Mouse (Mus musculus): ENCODE data around the gene Jam3.
"Not testable (repeated sequence)": the region's sequence is repeated elsewhere in the genome, so short reads cannot be mapped to it uniquely, and the experiment has no call there.

Jam3 gene

DNA sequence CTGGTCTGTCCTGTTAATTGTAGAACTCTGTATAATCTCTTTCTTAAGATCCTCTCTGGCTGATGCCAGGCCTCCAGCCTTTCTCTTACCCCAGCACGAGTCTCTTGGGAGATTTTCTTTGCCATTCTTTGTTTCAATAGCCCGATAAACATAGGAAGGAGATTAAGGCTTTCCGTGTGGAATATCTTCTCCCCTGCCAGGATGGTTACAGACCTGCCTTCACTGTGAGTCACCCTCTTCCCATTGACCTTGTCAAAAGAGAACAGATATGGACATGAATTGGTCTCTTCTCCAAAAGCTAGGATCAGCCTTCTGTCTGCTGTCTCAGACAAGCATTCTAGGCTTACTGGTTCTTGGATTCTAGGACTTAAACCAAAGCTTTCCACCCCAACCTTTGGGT, 15.5 kb upstream of the Jam3 start:
- DNase-seq (ENCODE audit: low read depth, low spot score): no peak

GRCm38 (mm10) chr9:27166981-27167380, 11.8 kb upstream of the Jam3 start:
- DNase-seq (ENCODE audit: low read depth, low spot score): no peak

DNA sequence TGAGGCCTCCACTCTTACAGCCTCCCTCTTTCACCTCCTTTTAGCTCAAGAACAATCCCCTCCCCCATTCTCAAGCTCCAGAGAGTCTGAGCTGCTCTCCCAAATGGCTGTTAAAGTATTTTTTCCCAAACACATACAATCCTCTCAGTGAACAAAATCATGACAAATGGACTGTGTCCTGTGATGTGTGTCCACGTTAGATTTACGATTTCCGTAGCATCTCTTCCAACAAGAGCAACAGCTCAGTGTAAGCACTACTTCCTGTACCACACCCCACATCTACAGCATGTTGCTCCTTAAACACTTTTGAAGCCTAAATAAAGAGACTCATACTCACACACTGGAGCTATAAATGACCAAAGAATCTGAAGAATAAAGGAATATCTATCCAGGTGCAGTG, 10.4 kb upstream of the Jam3 start:
- no peak for DNase-seq (ENCODE audit: low read depth, low spot score)

- DNase-seq (ENCODE audit: low read depth, low spot score): no peak
These were observed 9.7 kb upstream of the Jam3 start for GRCm38 (mm10) chr9:27164957-27165356.

DNA sequence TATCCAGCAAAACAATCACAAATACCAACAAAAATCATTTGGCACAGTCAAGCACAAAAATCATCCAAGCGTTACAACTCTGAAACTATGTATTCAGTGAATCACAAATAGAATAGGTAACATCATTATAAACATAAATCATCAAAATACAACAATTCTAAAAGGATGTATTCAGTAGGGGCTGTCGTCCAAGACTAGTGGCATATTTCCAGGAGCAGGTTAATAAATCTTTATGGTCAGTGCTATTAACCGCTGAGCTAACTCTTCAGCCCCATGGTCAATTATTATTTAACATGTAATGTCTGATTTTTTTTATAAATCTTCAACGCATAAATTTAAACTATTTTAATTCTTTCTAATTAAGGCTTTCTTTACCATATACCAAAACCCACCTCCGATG, 8.4 kb upstream of the Jam3 start:
- not testable (repeated sequence) for DNase-seq (ENCODE audit: low read depth, low spot score)

DNA sequence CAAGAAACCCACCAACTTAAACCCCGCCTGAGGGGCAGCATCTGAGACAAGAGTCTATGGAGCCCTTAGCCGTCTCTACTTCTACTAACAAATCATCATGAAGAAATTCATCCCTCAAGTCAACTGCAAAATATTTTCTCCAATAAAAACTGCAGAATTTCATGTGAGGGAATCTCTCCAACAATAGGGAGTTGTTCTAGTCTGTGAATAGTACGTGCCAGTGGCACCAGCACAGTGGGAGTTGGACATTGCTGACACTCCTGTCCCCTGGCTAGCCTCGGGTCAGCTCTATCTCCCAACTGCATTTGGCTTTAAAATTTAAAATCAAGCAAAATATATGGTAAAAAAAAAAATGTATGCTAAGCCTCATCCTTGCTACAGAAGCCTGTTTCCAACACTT, 1.4 kb downstream of the Jam3 start:
- DNase-seq (ENCODE audit: low read depth, low spot score): no peak

- no peak for DNase-seq (ENCODE audit: low read depth, low spot score)
These were observed 5.4 kb downstream of the Jam3 start for GRCm38 (mm10) chr9:27149836-27150235.

- no peak for DNase-seq (ENCODE audit: low read depth, low spot score)
These were observed 6.4 kb downstream of the Jam3 start for GRCm38 (mm10) chr9:27148631-27149471.

- no peak for DNase-seq (ENCODE audit: low read depth, low spot score)
These were observed 7.3 kb downstream of the Jam3 start for GRCm38 (mm10) chr9:27147946-27148345.

- no peak for DNase-seq (ENCODE audit: low read depth, low spot score)
These were observed 8.4 kb downstream of the Jam3 start for GRCm38 (mm10) chr9:27146826-27147225.

GRCm38 (mm10) chr9:27144996-27145395, 10.2 kb downstream of the Jam3 start:
- DNase-seq (ENCODE audit: low read depth, low spot score): no peak

- no peak for DNase-seq (ENCODE audit: low read depth, low spot score)
These were observed 10.9 kb downstream of the Jam3 start for GRCm38 (mm10) chr9:27144271-27144840.

GRCm38 (mm10) chr9:27140432-27141065, 14.7 kb downstream of the Jam3 start:
- DNase-seq (ENCODE audit: low read depth, low spot score): no peak

DNA sequence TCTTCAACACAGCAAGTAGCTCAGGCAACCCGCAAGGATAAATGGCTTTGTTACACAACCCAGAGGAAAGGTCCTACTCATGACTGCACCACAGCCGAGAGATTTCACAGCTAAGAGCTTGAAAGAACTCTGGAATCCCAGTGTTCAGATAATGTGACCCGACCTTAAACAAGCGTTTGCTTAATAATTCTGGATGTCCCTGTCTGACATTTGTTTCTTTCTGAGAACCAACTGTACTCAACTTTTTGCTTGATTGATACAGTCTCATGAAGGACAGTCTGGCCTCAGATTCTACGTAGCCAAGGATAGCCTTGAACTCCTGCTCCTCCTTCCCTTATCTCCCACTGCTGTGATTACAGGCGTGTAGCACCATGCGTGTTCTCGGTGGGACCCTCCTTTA, 18.6 kb downstream of the Jam3 start:
- no peak for DNase-seq (ENCODE audit: low read depth, low spot score)

DNA sequence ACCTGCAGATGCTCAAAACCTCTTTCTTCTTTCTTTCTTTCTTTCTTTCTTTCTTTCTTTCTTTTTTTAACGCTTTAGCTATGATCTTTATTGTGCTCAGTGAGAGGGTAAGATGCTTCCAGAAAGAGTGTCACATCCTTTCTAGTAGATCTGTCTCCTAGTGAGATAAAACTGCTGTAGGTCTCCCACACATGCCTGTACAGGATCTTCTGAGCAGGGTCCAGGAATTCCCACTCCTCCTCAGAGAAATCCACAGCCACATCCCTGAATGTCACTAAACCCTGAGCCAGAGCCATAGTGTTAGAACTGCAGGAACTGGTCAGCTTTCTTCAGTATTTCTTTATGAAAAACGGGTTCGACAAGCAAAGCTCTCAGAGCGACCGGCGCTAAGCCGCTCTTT, 19.8 kb downstream of the Jam3 start:
- no peak for DNase-seq (ENCODE audit: low read depth, low spot score)

GRCm38 (mm10) chr9:27134410-27134809, 20.8 kb downstream of the Jam3 start:
- DNase-seq (ENCODE audit: low read depth, low spot score): no peak

- no peak for DNase-seq (ENCODE audit: low read depth, low spot score)
These were observed 26.6 kb downstream of the Jam3 start for GRCm38 (mm10) chr9:27128629-27129028.

DNA sequence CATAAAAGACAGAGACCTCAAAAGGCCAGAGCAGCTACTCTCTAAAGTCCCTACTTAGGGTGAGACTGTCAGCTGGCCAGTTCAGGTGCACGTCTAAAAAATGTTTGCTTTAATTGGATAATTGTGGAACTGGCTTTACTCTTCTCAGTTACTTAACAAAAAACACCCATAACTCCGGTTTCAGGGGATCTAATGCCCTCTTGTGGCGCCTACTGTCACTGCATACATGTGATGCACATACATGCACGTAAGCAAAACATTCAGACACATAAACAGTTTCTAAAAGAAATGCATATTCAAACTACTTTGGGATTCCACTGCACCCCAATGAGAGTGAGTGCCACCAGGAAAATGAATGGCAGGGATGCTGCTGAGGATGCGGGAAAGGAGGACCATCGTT, 28.7 kb downstream of the Jam3 start:
- DNase-seq (ENCODE audit: low read depth, low spot score): no peak

- no peak for DNase-seq (ENCODE audit: low read depth, low spot score)
These were observed 29.8 kb downstream of the Jam3 start for GRCm38 (mm10) chr9:27125450-27125849.

- no peak for DNase-seq (ENCODE audit: low read depth, low spot score)
These were observed 31.3 kb downstream of the Jam3 start for GRCm38 (mm10) chr9:27123947-27124346.

DNA sequence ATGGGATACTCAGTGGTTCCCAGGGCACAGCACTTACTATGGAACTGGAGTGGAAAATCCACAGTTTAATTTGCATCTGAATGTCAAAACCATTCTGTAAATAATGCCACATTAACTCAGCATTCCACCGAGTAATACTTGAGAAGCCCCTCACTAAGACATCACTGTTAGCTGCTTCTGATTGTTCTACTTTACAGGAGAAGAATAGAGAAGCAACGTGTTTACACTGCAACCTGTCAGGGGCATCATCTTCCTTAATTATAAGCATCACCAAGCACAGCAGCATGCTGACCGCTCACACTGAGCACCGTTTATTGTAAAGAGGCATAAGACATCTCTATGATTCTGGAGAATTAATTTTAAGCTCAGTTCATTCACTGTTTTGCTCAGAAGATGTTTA, 32.3 kb downstream of the Jam3 start:
- DNase-seq (ENCODE audit: low read depth, low spot score): no peak

DNA sequence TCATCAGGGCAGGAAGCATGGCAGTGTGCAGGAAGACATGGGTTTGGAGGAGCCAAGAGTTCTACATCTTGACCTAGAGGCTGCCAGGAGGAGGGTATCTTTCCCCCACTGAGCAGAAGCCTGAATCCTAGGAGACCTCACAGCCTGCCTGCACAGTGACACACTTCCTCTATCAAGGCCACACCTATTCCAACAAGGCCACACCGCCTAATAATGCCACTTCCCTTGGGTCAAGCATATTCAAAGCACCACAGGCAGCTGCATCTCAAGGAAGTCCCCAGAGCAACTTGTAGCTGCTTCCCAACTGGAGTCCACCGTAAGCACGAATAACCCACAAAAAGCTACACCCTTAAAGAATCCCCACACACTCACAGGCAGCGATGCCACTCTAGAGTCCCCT, 33.1 kb downstream of the Jam3 start:
- DNase-seq (ENCODE audit: low read depth, low spot score): no peak

GRCm38 (mm10) chr9:27121254-27121653, 34.0 kb downstream of the Jam3 start:
- DNase-seq (ENCODE audit: low read depth, low spot score): no peak
